Mouse (Mus musculus): ENCODE measurements at regions not wholly inside any gene's neighbourhood (a gene's known extent, or its start where the extent isn't known, plus 50 kb on each side); places are given as distances from the start of the nearest gene placed in this dataset.

DNA sequence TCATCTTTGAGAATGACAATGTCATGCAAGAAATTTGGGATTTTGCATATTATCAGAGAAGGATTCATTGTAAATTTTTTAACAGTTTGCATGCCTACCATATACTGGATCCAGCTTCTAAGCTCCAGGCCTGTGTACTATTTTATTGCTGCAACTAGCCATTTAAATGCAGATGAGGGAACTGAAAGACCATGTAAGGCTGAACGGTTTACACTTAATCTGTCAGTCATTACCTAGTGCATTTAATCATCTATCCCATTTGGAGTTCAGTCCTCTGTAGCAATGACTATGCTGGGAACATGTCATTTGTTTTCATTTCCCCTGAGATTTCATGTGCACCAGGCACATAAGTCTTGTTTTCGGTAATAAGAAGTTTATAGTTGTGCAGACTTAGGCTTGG, 631.8 kb upstream of the Gm21961 start:
- intact Hi-C loops (cut with DNase I), result no loop called here

DNA sequence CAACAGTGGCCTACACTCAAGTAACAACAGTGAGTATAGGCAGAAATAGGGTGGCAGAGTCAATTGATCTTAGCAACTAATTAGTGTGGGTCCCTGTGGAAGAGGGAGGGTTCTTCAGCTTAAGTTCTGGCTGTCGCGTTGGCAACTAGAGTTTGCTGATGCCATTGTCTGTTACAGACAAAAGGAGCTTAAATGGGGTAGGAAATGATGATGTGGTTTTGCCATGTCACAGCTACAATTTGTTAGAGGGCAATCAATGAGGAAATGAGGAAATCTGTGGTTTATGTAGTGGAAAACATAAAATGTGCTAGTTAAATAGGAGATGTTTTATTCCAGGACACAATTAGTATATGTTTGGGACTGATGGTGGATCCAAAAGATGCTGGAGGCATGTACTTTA, 624.8 kb upstream of the Gm21961 start:
- intact Hi-C loops (cut with DNase I), result loop anchor here (2.0 kb wide), 1 partner anchor 875 kb away; no protein-coding TSS in a partner anchor
- no peak for DNase-seq

More for the DNA sequence above, 631.8 kb upstream of the Gm21961 start:
- DNase-seq, result no peak

DNA sequence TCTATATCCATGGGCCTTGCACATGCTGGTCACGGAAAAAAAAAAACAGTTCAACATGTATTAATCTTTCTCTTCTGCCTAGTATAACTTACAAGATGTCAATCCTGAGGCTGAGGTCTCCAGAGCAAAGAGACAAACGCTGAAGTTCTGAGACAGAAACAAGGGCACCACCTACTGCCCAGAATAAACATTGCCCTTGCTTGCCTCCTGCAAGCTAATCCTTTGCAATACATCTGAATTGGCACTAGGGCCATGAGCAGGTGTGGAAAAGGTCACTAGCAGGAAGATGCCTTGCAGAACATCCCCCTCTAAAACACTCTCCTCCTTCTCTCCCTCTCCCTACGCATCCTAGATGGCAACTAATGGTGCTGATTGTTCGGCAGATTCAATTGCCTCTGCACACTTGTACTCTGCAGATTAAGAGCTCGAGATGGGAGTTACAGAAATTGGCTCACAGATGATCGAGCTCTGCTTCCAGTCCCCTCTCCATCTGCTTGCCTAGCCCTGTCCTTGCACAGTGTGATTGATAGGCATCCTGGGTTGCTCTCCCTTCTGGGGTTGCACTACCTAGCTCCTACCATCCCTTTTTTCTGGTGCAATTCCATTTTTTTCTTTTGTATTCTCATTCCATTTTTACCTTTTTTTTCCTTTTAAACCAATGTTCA, 622.9 kb upstream of the Gm21961 start:
- intact Hi-C loops (cut with DNase I), result loop anchor here (2.0 kb wide), 3 partner anchors 719 to 949 kb away; no protein-coding TSS in a partner anchor

DNA sequence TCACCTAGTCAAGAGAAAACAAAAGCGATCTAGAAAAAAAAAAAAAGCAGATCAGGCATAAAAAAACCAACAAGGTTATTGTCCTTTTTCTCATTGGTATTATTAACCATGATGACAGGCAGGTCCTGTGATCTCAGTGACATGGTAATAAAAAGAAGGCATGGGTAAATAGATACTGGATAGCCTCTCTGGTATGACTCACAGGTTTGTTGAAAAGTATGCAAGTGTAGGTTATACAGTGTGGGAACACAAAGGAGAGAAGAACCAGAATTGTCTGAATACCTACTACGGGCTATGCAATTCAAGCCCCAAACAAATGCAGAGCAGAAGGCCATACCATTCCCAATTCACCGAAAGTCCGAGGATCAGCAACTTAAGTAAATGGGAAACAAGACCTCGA, 617.7 kb upstream of the Gm21961 start:
- DNase-seq, result no peak
- intact Hi-C loops (cut with DNase I), result no loop called here

More for the DNA sequence above, 622.9 kb upstream of the Gm21961 start:
- DNase-seq, result peak; percentile 40 to 55

DNA sequence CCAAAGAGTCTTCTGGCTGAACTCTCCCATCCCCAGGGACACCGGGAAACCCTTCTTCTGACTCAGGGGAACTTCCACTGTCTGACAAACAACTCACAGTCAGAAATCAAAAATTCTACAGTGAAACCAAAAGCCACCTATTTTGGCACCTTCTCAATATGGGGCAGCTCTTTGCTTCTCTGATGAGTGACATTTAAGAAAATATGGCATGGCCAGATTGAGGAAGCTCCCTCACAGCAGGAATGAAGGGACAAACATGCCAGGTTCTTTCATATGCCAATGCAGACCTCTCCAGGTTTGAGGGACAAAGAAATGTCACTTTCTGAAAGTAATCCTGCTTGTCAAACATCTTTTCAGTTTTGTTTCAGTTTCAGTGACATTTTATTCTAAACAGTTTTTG, 615.8 kb upstream of the Gm21961 start:
- no peak for DNase-seq
- intact Hi-C loops (cut with DNase I), result no loop called here

DNA sequence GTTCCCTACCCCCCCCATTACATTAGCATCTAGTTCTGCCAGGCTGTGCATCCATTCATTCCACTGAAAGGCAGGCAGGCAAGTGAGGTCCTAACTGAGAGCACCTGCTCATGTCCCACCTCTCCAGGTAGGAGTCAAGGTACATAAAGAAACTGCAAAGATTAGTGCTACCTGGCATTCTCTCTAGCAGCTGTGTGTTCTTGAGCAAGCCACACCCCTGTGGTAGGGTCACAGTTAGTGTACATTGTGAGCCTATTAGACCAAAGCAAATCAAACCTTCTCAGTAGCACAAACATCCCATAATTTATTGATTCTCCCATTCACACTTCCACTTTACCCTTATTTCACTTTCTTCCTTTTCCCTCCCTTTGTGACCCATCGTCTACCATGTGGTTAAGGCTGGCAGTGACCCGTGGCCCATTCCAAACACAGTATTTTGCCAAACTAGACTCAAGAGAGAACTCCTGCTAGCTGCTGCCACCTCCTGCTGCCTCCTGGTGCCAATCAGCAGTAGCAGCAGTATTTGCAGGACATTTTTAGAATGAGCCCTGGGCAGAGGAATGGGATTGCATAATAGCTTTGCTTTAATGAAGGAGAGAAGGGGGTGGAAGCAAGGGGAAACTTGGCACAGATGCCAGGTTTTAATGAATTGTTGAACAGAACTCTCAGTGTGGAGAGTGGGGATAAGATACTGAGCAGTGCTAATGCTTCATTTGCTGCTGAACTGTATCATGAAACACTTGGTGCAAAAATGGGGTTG, 578.2 kb upstream of the Gm21961 start:
- DNase-seq, result peak in 1 of 2 experiments; percentile 2
- intact Hi-C loops (cut with DNase I), result no loop called here

DNA sequence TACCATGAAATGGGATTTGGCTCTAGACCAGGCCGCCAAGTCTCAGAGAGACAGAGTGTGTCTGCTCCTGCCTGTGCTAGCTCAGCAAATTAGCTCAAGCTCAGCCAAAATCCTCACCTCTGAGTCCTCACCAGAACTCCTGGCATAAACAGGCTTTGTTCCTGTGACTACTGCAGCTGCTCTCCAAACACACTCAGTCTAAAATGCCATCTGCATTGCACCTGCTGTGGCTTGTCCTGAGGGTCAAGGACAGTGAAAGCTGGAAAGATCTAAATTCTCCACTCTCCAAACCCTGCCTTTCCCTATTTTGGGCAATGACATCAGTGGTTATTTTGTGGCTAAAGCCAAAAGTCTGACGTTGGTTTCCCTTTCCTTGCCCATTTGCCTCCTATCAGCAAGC, 570.9 kb upstream of the Gm21961 start:
- DNase-seq, result peak in 1 of 2 experiments; percentile 4
- intact Hi-C loops (cut with DNase I), result no loop called here

DNA sequence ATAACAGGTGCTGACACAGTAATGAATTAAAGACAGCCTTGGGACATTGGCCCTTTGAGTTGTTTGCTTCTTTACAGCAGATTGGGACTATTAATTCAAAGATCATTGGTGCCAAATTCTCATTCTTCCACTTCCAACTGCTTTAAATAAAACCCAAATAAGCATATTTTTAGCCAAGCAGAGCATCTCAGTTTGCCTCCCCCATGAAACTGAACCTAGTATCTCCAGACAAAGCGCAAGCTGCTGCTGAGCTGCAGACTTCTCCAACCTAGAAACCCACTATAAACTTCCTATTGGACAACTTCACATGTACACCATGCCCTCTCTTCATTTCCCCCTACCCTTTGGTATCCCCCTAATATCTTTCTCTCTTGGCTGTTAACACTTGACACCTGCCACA, 564.6 kb upstream of the Gm21961 start:
- intact Hi-C loops (cut with DNase I), result no loop called here
- no peak for DNase-seq

DNA sequence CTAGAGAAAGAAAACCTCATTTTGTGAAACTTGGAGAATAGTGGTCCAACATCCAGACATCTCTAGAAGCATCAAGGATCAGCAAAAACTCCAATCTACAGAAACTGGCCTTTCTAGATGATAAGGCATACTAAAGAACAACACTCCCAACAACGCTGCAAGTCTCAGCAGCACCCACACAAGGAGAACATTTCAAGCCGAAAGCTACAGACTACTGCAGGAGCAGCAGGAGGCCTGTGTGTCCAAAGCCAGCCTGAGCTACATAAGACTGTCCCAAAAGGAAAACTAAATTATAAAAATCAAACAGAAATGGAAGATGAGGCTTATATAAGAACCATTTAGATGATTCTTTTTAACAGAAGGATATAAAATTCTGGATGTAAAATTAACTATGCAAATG, 553.2 kb upstream of the Gm21961 start:
- DNase-seq, result no peak
- intact Hi-C loops (cut with DNase I), result no loop called here

DNA sequence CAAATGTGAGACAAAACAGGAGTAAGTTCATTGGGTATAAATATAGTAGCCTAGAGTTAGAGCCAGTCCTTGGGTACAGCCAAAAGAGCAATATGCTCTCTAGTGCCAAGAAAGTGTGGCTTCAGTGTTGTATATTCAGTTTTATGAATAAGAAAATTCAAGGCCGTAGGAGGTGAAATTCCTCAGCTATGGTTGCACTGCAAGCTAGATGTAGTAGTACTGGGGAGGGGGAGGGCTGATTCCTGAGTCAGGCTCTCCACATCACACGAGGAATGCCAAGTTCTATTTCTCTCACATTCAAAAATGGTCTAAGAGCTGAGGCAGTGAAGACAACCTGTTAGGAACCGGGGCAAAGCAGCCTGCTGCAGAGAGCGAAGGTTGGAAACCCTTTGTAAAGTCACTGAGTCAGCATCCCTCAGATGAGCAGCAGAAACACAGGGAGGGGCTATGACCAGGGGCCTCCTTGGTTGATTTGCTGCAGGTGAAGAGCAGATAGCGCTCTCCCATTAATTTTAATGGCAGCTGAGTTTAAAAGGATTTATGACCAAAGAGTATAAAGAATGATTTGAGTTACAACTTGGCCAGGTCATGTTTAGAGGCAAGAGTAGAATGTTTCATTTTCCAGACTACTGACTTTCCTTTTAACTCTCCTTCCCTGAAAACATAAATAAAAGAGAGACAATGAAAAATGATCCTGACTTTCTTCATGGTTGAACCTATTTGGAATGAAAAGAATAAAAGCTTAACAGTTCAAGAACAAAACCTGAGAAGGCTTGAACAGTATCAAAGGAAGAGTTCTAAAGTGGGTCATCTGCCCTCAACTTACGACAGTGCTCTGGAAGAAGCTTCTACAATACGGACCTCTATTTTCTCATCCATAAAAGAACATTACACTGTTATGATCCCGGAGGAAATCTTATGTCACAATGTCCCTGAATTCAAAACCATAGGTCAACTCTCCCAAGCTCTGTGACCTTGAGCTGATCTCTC, 543.4 kb upstream of the Gm21961 start:
- intact Hi-C loops (cut with DNase I), result no loop called here
- DNase-seq, result no peak

DNA sequence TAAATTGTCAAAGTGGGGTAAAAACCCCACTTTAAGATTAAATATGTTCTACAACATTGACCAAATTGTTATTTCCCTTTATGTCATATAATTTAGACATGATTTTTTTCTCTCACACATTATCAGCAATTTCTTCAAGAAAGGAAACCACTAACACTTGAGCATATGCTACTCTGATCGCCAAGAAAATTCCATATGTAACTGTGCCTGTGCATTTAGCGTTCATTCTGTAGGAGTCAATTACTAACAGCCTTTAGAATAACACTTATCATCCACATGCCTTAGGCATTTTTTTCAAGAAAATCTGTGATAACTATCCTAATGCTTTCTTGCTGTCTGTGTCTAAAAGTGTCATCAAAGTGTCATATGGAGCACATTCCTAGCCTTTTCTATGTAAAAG, 534.3 kb upstream of the Gm21961 start:
- DNase-seq, result no peak
- intact Hi-C loops (cut with DNase I), result no loop called here

DNA sequence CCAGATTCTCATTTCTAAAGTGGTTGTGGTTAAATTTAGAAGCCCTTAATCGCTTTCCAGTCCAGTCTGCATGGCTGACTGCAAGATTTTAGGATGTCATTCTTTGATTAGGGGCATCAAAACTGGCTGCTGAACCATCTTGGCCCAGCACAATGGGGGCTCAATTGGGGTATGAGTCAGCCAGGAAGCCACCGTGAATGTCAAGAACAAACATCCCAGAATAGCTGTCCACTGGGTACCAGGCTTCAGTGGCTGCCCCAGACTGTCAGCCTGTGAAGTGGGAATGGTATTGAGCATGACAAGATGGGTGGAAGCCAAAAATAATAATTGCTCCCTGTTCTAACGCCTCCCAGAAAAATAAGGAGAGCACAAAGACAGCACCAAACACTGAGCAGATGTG, 520.9 kb upstream of the Gm21961 start:
- intact Hi-C loops (cut with DNase I), result no loop called here
- no peak for DNase-seq

DNA sequence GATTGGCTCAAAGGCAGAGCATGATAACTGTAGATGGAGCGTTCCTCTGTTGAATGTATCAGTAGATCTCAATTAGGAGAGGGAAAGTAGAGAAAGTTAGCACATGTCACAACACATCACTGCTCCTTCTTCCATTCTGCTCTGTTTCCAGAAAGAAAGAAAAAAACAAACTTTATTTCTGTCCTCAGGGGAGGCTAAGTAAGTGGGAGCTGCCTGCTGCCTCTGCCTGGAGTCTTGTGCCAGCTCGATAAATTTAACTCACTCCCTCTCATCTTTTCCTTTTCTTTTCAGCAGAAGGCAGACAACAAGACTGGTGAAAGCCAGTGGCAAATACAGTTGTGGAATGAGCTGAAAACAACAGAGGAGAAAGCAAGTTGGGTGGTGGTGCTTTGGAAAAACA, 517.5 kb upstream of the Gm21961 start:
- intact Hi-C loops (cut with DNase I), result no loop called here

DNA sequence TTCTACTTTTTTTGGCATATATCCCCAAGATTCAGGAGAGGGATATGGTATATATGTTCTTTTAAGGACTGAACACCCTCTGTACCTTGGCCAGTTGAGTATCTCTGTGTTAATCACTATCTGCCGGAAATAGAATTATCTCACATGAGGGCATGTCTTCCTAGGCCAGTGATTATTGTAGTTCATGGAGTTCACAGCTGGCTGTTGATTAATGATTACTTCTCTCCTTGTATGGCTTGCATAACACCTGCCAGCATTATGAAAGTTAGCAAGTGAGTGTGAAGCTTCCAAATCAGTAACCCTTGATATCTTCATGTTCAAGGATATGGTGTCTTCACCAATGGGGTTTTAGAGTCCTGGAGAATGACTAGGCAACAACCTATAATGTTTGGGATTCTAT, 488.0 kb upstream of the Gm21961 start:
- no peak for DNase-seq
- intact Hi-C loops (cut with DNase I), result no loop called here

More for the DNA sequence above, 517.5 kb upstream of the Gm21961 start:
- no peak for DNase-seq

DNA sequence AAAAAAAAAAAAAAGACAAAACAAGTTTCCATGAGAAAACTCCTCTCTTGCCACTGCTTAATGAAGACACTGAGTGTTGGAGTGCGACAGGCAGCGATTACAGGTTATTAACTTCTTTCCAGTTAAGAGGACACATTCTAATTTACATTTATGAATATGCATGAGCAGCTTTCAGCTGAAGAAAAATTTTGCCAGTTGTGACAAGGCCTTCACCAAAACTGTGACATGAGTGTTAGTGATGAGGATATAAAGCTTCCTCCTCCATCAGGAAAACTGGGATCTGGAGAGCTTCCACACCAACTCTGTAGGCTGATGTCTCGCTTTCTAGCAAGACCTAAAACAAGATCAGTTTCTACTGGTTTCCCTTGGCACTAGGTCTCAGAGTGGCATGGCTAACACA, 464.2 kb upstream of the Gm21961 start:
- intact Hi-C loops (cut with DNase I), result no loop called here
- no peak for DNase-seq

DNA sequence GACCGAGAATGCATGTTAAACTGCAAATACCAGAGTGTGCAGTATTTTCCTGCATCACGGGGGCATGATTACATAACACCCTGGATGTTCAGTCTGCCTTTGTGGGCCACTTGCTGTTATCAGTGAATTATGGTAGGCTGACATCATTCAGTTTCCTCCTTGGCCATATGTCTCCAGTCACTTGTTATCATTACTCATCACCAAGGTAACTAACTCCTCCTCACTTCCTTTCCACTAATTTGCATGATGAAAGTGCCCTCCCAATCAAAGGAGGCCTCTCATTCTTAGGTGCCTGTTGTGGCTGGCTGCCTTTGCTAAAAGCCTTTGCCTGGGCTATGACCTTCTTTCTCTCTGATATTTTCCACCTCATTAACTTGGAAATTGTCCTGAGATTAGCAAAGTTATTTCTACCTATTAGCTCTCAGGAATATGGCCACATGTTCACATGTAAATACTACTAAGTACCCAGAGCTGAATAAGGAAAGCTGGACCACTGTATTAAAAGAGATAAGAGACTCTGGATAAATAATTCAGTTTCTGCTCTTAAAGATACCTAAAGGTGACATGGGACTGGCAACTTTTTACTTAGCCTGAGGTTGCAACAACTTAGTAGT, 440.6 kb upstream of the Gm21961 start:
- DNase-seq, result peak in 1 of 2 experiments; percentile 1
- intact Hi-C loops (cut with DNase I), result no loop called here

DNA sequence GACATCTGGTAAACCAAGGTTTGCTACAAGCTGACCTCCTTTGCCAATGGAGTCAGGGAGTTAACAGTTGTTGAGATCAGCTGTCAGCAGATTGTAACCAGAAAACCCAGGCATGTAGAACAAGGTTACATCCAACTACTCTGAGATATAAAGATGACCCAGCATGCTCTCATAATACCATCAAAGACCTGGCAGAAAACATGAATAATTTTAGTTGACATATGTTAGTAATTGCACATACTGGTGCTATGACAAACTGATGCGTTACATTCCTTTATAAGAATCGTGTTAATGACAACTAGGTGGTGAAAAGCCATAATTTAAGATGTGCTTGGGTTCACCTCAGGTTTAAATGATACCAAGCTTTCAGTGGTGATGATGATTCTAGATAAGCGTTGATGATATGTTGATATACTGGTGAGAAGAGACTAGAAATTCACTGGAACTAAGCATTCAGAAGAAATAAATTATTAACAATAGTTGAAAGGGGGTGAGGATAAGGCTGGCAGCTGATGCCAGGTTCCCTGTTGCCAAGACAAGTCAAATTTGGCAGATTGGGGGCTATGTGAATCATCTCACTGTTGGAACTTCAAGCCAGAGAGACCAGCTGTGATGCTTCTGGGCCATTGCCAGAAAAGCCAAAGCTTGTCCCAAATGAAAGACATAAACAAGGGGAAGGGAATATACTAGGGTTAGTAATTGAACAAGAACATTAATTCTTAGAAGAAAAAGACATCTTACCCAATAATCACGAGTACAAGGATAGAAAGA, 437.7 kb upstream of the Gm21961 start:
- DNase-seq, result peak; percentile 51 to 64
- intact Hi-C loops (cut with DNase I), result no loop called here

DNA sequence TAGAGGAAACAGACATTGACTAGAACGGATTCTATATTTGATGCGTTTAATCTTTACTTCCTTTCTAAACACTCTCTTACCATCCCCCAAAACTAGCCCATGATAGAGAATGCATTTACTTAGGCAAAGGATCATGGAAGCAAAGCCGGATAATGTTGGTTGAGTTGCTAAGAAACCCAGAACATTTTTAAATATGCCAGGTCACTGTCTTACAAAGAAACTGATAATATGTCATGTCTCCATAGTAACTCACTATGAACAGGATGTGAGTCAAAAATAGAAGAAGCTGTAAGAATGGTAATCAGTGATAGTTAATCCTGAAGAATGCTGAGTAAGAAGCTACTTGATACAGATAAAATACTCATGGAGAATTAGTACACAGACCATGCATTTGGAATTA, 405.0 kb upstream of the Gm21961 start:
- no peak for DNase-seq
- intact Hi-C loops (cut with DNase I), result no loop called here

Data from heart, postnatal 10 days (tissue).